Mouse (Mus musculus) T-cell, adult 66 days (primary cell): ENCODE results near the gene Troap. TPM values are rescaled to one million over a fixed set of nuclear protein-coding genes. Genes with fewer than 3 reads are reported as not detected.

Experiments used
- total RNA-seq, 2 experiments: library from RNA; stranded (reverse); gene quantifications; 3 replicates in 1 of 2; 4 replicates in 1 of 2; pipeline ENCODE4 v1.2.4; 2023

The Troap gene
- 1 to 10 TPM; 3.0 to 3.2 TPM for total RNA-seq

DNA sequence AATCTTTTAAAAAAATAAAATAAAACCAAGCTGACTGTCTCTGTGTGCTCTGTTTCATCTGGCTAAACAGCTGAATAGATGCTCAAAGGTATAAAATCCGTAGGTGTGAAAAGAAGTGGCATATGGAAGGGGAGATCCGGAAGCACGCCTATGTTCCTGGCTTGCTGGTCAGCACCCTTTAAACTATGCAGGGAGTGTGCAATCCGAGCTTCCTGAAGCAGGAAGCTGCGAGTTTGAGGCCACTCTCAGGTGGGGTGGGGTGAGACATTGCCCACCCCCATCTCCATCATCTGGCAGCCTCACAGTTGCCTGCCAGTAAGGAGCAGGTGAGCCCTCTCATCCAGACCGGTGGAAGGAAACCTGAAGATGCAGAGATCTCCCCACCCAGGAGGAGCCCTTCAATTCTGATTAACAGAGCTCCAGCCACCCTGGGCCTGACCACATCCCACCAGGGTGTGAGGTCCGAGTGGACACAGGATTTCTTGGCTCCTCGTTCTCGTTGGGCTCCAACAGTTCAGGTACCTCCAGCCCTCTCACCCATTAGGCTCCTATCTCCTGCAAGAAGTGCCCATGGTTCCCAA lies at the start of gene Troap:
Gene Troap, plus strand, starts transcription at position 557 of the 581 bp plus-strand sequence.

DNA sequence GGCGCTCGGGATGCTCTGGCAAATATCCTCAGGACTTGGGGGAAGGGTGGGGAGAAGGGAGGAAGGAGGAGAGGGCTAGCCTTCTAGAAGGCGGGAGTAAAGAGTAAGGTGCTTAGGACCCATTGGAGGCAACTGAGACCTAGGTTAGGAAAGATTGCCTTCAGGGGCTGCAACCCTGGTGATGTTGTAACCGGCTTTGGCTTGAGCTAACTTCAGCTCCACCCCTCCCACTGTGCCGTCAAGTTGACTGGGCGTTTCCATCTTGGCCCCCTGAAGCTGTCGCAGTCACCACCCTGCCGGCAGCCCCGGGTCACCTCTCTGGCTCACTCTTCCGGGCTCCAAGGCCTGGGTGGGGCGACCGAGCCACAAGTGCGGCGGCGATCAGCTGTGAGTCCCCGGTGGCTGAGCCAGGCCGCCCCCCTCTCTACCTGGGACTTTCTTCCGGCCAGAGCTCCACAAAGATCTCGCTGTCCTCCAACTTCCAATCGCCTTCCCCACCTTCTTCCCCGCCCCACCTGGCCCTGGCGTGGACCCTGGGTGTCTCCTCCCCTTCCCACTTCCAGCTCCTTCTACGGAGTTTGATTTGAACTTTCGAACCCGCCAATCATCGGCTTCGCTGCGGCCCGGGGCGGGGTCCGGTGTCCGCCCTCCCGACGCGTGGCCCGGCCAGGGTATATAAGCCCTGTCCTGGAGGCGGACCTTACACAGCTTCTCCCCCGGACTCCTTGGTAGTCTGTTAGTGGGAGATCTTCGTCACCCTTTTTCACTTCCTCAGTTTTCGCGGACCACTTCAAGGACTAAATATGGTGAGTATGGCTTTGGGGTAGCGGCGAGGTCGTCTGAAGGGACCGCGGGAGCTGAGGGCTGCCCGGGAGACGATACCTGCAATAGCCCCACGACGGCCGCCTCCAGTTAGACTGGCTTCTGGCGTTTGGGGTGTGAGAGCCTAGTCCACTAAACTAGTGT lies 44.5 kb upstream of the Troap start, which contains the start of gene Tuba1c:
Gene Tuba1c, plus strand, starts transcription at position 273 of the 966 bp plus-strand sequence.

DNA sequence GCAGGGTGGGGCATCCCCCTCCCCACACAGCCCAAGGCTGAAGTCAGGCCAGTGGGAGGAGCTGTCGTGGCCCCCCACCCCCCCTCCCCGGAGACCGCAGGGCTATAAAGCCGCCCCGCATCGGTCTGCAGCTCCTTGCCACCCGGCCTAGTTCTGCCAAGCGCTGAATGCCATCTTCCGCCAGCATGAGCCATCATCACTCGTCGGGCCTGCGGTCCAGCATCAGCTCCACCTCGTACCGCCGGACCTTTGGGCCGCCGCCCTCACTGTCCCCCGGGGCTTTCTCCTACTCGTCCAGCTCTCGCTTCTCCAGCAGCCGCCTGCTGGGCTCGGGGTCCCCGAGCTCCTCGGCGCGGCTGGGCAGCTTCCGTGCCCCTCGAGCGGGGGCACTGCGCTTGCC lies 19.3 kb upstream of the Troap start, which contains the start of gene Prph:
Gene Prph, plus strand, starts transcription at position 135 of the 400 bp plus-strand sequence.

DNA sequence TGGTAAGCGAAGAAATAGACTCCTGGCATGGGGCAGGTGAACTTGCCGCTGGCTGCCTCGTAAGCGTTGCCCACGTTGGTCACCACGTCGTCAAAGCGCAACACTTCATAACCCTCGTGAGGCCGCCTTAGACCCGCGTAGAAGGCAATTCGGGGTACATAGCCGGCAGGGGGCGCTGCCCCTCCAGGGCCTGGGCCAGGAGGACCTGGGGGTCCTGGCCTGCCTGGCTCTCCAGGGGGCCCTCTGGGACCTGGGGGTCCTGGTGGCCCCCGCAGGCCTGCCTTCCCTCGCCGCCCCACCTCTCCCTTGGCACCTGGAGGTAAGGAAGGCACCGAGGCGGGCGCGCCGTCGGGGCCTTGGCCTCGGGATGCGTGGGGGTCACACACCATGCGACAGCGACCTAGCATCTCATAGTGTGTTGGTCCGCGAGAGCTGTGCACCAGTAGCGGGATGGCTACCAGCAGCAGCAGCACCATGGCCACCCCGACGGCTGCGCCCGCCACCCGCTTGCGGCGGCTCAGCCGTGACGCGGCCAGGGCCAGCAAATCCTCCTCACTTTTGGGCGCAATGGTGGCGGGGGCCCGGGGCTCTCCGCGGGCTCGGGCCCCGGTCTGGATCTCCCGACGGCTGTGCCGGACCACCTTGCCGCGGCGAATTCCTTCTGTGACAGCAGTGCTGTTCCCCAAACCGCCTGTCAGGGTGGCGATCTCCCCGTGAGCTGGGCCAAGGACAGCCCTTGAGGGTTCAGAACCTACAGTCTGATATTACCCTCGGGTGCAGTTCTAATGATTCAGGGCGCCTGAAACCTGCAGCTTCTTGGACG lies 13.1 kb downstream of the Troap start, which contains the start of gene C1ql4:
Gene C1ql4, minus strand, starts transcription at position 565 of the 823 bp plus-strand sequence.

DNA sequence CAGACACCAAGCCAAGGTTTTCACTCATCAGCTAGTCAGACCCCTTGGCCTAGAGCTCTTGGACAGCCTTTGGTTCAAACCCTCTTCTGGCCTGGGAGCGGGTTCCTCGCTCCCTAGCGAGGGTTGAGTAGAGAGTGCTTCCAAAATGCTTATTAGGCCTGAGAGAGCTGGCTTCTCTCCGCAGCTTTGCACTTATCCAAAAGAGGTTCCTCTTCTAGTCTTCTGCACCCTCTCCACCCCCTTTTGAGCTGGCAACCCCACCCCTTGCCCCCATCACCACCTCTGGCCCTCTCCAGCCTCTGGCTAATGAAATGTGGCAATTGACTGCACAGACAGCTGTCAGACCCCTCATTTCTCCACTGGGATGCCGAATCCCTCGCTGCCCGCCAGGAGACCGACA lies 18.5 kb downstream of the Troap start, which contains the start of gene Dnajc22:
Gene Dnajc22, plus strand, starts transcription at position 301 of the 400 bp plus-strand sequence.

DNA sequence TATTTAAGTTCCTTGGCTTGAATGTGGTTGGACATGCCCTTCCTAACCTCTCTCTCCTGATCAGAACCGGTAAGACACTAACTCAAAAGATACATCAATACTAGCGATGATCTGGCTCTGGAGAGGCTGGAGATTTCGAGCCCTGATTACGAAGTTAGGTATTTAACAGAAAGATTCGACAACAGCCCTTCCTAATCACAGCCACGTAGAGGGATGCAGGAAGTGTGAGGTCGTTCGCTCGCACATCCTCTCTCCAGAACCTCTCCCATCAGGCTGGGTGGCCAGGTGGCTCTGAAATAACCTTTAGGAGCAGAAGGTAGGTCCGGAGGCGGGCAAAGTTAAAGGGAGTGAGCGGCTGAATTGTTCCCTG lies 51.3 kb downstream of the Troap start, which contains the start of gene Spats2:
Gene Spats2, plus strand, starts transcription at position 206 of the 370 bp plus-strand sequence.

Other genes with a start within 250 kb of the Troap start
- 100 to 1,000 TPM; 118 TPM for gene Prkag1, start 243.1 kb upstream of the Troap start, total RNA-seq
- 100 to 1,000 TPM; 254 to 294 TPM for gene Kmt2d, start 203.4 kb upstream of the Troap start, total RNA-seq
- gene Rhebl1, start 180.0 kb upstream of the Troap start, total RNA-seq, result 10 to 100 TPM; 22.4 to 23.8 TPM
- under 1 TPM in 1 of 2 experiments, not detected in 1; 0.36 TPM for gene Dhh, start 176.0 kb upstream of the Troap start, total RNA-seq
- gene Lmbr1l, start 156.3 kb upstream of the Troap start, total RNA-seq, result 100 to 1,000 TPM; 268 to 306 TPM
- 100 to 1,000 TPM; 263 to 287 TPM for gene Tuba1b, start 140.0 kb upstream of the Troap start, total RNA-seq
- gene Gm49450, start 121.0 kb upstream of the Troap start, total RNA-seq, result not detected
- gene Tuba1a, start 120.9 kb upstream of the Troap start, total RNA-seq, result 100 to 1,000 TPM; 188 to 202 TPM
- 10 to 100 TPM; 75.8 to 86.6 TPM for gene Tuba1c, start 44.7 kb upstream of the Troap start, total RNA-seq
- not detected for gene Prph, start 19.4 kb upstream of the Troap start, total RNA-seq
- gene C1ql4, start 13.2 kb downstream of the Troap start, total RNA-seq, result not detected
- not detected for gene Dnajc22, start 18.6 kb downstream of the Troap start, total RNA-seq
- not detected for gene Spats2, start 51.3 kb downstream of the Troap start, total RNA-seq
- gene Kcnh3, start 150.3 kb downstream of the Troap start, total RNA-seq, result 1 to 10 TPM; 3.9 to 8.3 TPM
- 100 to 1,000 TPM; 102 to 126 TPM for gene Mcrs1, start 177.4 kb downstream of the Troap start, total RNA-seq
- 10 to 100 TPM; 18.6 to 20.2 TPM for gene Prpf40b, start 220.5 kb downstream of the Troap start, total RNA-seq
- gene Fam186b, start 221.3 kb downstream of the Troap start, total RNA-seq, result not detected